Mouse (Mus musculus) C2C12 (cell line): ENCODE measurements around the gene Tmem14a.

Experiments
- CTCF ChIP-seq: IDR thresholded peaks from one replicate; pipeline ENCODE4 v1.5.1; 2011; ENCODE audit not compliant: control insufficient read depth, insufficient read depth, insufficient read length
- MAX ChIP-seq: IDR thresholded peaks from one replicate; pipeline ENCODE4 v1.6.1; 2011; ENCODE audit warnings: mild to moderate bottlenecking, control low read depth
- MYOG ChIP-seq: IDR thresholded peaks from one replicate; pipeline ENCODE4 v1.6.1; 2011; ENCODE audit not compliant: control insufficient read depth, insufficient read length; ENCODE audit errors: extremely low read depth
- USF1 ChIP-seq: IDR thresholded peaks from one replicate; pipeline ENCODE4 v1.6.1; 2011; ENCODE audit warnings: low read depth, mild to moderate bottlenecking, control low read depth, moderate library complexity

DNA sequence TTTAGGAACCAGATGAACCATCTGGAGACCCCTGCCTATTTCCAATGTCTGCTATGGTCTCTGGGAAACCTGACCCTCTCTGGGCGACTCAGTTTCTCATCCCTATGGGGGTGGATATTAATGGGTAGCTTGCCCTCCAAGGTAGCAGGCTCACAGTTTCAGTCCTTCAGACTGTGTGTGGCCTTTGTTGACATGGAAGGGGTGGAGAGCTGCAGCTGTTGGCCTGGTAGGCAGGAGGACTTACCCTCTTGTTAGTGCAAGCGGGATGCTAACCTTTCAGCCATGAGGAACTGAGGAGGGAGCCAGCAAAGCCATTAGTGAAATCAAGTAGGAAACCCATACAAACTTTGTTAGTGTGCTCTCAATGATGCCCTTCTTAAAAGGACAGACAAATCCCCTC lies 12.0 kb downstream of the Tmem14a start:
- TF ChIP-seq CTCF (no peak), MAX (no peak), USF1 (no peak), MYOG (no peak)
